Mouse (Mus musculus): ENCODE measurements at regions not wholly inside any gene's neighbourhood (a gene's known extent, or its start where the extent isn't known, plus 50 kb on each side); places are given as distances from the start of the nearest gene placed in this dataset.

DNA sequence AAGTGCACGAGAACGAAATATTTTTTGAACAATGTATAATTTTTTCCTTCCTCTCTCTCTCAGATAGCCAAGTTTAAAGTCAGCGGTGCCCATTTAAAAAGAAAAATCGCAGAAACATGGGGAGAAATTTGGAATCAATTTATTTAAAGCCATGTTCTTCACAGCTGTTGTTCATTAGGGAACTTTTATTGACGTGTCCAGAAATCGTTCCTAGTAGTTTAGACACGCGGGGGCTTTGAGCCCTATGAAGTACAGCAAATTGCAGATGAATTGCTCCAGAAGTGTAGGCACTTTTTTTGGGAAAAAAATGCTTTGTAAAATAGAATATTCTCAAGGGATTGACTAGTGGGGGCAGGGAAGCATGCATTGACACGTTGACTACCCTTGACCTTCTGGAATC, 182.8 kb downstream of the Rdh14 start:
- H3K4me2 ChIP-seq (ENCODE audit: low read length), result no peak overlapping the region

DNA sequence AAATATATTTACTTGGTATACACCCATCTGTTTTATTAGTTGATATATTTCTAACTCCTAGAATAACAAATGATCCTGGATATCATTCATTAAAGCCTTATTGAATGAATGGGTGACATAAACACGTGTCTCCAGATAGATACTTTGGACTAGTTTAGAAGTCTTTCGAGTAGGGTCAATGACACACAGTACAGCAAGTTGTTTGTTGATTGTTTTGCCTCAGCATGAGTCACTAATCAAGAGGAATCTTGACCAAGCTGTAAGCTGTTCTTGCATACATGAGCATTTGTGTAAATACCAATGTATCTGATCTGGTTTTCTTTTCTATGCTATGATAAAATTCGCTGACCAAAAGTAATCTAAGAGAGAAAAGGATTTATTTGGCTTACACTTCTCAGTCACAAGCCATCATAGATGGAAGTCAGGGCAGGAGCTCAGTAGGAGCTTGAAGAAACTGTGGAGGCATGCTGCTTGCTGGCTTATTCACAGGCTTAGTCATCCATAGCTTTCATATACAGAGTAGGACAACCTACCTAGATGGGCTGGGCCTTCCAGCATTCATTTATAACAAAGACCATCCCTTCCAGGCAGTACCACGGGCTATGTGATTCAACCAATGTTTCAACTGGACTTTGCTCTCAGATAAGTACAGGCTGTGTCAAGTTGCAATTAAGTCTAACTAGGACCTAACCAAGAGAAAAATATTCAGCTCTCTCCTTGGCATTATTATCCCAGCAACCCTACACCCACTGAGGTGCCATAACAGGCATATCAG, 192.5 kb downstream of the Rdh14 start:
- H3K4me1 ChIP-seq (ENCODE audit: control insufficient read depth in 2 of 2, insufficient read depth in 2 of 2, low read length in 2 of 2), result no peaks in the 10 kb centered on the region
- H3K4me2 ChIP-seq (ENCODE audit: low read length), result no peak overlapping the region
- H3K9ac ChIP-seq (ENCODE audit: low read length), result no peak overlapping the region
- H3K36me3 ChIP-seq (ENCODE audit: control insufficient read depth, insufficient read depth, low read length), result no peaks in the 10 kb centered on the region
- no peak for ATAC-seq (ENCODE audit: insufficient number of reproducible peaks, insufficient read depth, low FRiP score, low read depth)
- no peak overlapping the region for H3K27ac ChIP-seq (replicated peaks in 1 of 2; ENCODE audit: control insufficient read depth in 1 of 2, insufficient read depth in 1 of 2, low read depth in 2 of 2, low read length in 2 of 2)
- no peak overlapping the region for H3K4me3 ChIP-seq (ENCODE audit: control insufficient read depth in 1 of 2, insufficient read depth in 1 of 2, low read depth in 1 of 2, low read length in 2 of 2)
- 54% methylated on average over 4 of the region's 4 CpGs for WGBS
- no peaks in the 10 kb centered on the region for H3K9me3 ChIP-seq (ENCODE audit: control insufficient read depth, low read length)
- H3K27me3 ChIP-seq (ENCODE audit: control insufficient read depth, insufficient read depth, low read length), result no peaks in the 10 kb centered on the region

More for the DNA sequence above, 182.8 kb downstream of the Rdh14 start:
- Histone ChIP-seq H3K36me3 (ENCODE audit: control insufficient read depth, insufficient read depth, low read length) (no peaks in the 10 kb centered on the region), H3K4me3 (ENCODE audit: control insufficient read depth in 1 of 2, insufficient read depth in 1 of 2, low read depth in 1 of 2, low read length in 2 of 2) (no peak overlapping the region), H3K9ac (ENCODE audit: low read length) (no peak overlapping the region), H3K9me3 (ENCODE audit: control insufficient read depth, low read length) (no peaks in the 10 kb centered on the region), H3K4me1 (ENCODE audit: control insufficient read depth in 2 of 2, insufficient read depth in 2 of 2, low read length in 2 of 2) (no peaks in the 10 kb centered on the region), H3K27me3 (ENCODE audit: control insufficient read depth, insufficient read depth, low read length) (no peaks in the 10 kb centered on the region), H3K27ac (replicated peaks in 1 of 2; ENCODE audit: control insufficient read depth in 1 of 2, insufficient read depth in 1 of 2, low read depth in 2 of 2, low read length in 2 of 2) (no peak overlapping the region)
- 80% methylated on average over 9 of the region's 9 CpGs for WGBS
- no peak for ATAC-seq (ENCODE audit: insufficient number of reproducible peaks, insufficient read depth, low FRiP score, low read depth)

DNA sequence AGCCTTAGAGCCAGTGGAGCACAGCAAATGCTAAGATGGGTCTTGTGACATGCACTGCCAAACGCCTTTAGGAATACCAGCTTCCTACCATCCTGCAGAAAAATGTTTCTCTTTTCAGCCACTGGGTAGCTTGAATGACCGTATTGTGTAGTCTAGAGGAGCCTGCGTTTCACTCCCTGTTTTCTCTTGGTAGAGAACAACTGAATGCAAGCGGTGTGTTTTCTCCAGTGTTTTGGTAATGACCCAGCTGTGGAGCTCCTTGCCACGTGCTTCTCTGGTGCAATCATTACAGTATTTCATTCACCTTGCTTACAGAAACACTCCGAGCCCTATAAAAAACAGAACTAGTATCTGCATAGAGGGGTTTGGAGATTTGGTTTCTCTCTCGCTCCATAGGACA, 193.5 kb downstream of the Rdh14 start:
- H3K27me3 ChIP-seq (ENCODE audit: control insufficient read depth, insufficient read depth, low read length), result no peaks in the 10 kb centered on the region
- 66% methylated on average over 7 of the region's 7 CpGs for WGBS
- no peak overlapping the region for H3K4me2 ChIP-seq (ENCODE audit: low read length)
- H3K9ac ChIP-seq (ENCODE audit: low read length), result no peak overlapping the region
- ATAC-seq (ENCODE audit: insufficient number of reproducible peaks, insufficient read depth, low FRiP score, low read depth), result no peak
- H3K4me3 ChIP-seq (ENCODE audit: control insufficient read depth in 1 of 2, insufficient read depth in 1 of 2, low read depth in 1 of 2, low read length in 2 of 2), result no peak overlapping the region
- no peaks in the 10 kb centered on the region for H3K9me3 ChIP-seq (ENCODE audit: control insufficient read depth, low read length)
- no peaks in the 10 kb centered on the region for H3K36me3 ChIP-seq (ENCODE audit: control insufficient read depth, insufficient read depth, low read length)
- H3K27ac ChIP-seq (replicated peaks in 1 of 2; ENCODE audit: control insufficient read depth in 1 of 2, insufficient read depth in 1 of 2, low read depth in 2 of 2, low read length in 2 of 2), result no peak overlapping the region
- no peaks in the 10 kb centered on the region for H3K4me1 ChIP-seq (ENCODE audit: control insufficient read depth in 2 of 2, insufficient read depth in 2 of 2, low read length in 2 of 2)

DNA sequence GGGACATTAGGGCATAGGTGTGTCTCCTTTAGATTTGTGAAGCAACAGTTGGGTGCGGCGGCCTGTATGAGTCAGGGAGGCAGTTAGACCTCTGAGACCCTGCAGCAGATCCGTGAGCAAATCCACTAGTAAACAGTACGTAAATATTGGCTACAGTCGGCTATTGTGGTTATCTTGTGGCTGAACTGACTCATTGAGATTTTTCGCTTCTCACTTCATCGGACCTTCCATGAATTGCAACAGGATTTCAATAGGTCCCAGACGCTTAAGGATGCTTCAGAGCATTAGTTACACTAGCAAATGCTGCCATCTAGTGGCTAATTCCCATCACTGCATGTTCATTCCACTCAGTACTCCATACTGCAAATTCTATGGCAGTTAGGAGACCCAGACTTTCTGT, 199.0 kb downstream of the Rdh14 start:
- Histone ChIP-seq H3K4me2 (ENCODE audit: low read length) (no peak overlapping the region), H3K36me3 (ENCODE audit: control insufficient read depth, insufficient read depth, low read length) (no peaks in the 10 kb centered on the region), H3K4me3 (ENCODE audit: control insufficient read depth in 1 of 2, insufficient read depth in 1 of 2, low read depth in 1 of 2, low read length in 2 of 2) (no peak overlapping the region), H3K9ac (ENCODE audit: low read length) (no peak overlapping the region), H3K4me1 (ENCODE audit: control insufficient read depth in 2 of 2, insufficient read depth in 2 of 2, low read length in 2 of 2) (no peaks in the 10 kb centered on the region), H3K27ac (replicated peaks in 1 of 2; ENCODE audit: control insufficient read depth in 1 of 2, insufficient read depth in 1 of 2, low read depth in 2 of 2, low read length in 2 of 2) (no peak overlapping the region), H3K9me3 (ENCODE audit: control insufficient read depth, low read length) (no peaks in the 10 kb centered on the region), H3K27me3 (ENCODE audit: control insufficient read depth, insufficient read depth, low read length) (no peaks in the 10 kb centered on the region)
- ATAC-seq (ENCODE audit: insufficient number of reproducible peaks, insufficient read depth, low FRiP score, low read depth), result no peak
- WGBS, result 30% methylated on average over 8 of the region's 8 CpGs

DNA sequence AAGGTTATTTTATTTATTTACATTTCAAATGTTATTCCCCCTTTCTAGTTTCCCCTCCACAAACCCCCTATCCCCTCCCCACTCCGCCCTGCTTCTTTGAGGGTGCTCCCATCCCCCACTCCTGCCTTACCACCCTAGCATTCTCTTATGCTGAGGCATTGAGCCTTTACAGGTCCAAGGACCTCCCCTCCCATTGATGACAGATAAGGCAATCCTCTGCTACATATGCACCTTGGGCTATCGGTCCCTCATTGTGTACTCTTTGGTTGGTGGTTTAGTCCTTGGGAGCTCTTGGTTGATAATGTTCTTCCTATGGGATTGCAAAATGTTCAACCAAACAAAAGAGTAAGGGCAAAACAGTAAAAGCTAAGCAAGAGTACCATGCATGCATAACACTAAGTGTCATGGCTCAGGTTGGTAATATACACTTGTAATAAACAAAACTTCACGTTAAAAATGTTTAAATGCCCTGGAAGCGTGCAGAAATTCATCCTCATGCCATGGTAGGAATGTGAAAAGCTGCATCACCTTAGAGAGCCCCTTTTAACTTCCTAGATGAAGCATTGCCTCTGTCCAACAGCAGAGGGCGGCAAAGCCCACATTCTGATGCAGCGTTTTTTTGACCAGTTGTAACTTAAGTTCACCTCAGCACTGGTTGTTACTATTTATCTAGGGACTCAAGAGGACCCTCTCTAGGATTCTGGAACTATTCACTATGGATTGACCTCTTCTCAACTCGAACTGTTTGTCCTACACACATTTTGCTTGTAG, 207.6 kb downstream of the Rdh14 start:
- Histone ChIP-seq H3K27ac (replicated peaks in 1 of 2; ENCODE audit: control insufficient read depth in 1 of 2, insufficient read depth in 1 of 2, low read depth in 2 of 2, low read length in 2 of 2) (no peak overlapping the region), H3K4me2 (ENCODE audit: low read length) (no peak overlapping the region), H3K27me3 (ENCODE audit: control insufficient read depth, insufficient read depth, low read length) (no peaks in the 10 kb centered on the region), H3K9ac (ENCODE audit: low read length) (no peak overlapping the region), H3K4me1 (ENCODE audit: control insufficient read depth in 2 of 2, insufficient read depth in 2 of 2, low read length in 2 of 2) (no peaks in the 10 kb centered on the region), H3K36me3 (ENCODE audit: control insufficient read depth, insufficient read depth, low read length) (no peaks in the 10 kb centered on the region), H3K9me3 (ENCODE audit: control insufficient read depth, low read length) (no peaks in the 10 kb centered on the region), H3K4me3 (ENCODE audit: control insufficient read depth in 1 of 2, insufficient read depth in 1 of 2, low read depth in 1 of 2, low read length in 2 of 2) (no peak overlapping the region)
- WGBS, result 9% methylated on average over 7 of the region's 7 CpGs
- ATAC-seq (ENCODE audit: insufficient number of reproducible peaks, insufficient read depth, low FRiP score, low read depth), result no peak

DNA sequence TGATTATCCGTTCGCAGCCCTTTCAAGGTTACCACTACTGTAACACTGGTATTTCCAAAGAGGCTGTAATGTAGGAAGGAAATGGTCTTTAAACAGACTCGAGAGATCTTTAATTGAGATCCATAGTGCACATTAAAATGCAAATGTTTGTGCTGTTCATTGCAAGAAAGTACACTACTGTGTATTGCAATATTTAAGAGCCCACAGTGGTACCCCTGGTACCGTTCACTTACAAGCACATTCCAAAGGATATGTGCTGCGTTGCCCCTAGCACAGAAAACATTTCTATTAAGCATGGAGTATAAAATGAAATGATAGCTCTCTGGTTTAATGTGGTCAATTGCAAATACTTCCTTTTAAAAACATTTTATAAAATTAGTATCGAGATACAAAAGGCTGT, 209.5 kb downstream of the Rdh14 start:
- Histone ChIP-seq H3K9ac (ENCODE audit: low read length) (no peak overlapping the region), H3K4me1 (ENCODE audit: control insufficient read depth in 2 of 2, insufficient read depth in 2 of 2, low read length in 2 of 2) (no peaks in the 10 kb centered on the region), H3K27ac (replicated peaks in 1 of 2; ENCODE audit: control insufficient read depth in 1 of 2, insufficient read depth in 1 of 2, low read depth in 2 of 2, low read length in 2 of 2) (no peak overlapping the region), H3K4me3 (ENCODE audit: control insufficient read depth in 1 of 2, insufficient read depth in 1 of 2, low read depth in 1 of 2, low read length in 2 of 2) (no peak overlapping the region), H3K9me3 (ENCODE audit: control insufficient read depth, low read length) (no peaks in the 10 kb centered on the region), H3K36me3 (ENCODE audit: control insufficient read depth, insufficient read depth, low read length) (no peaks in the 10 kb centered on the region), H3K27me3 (ENCODE audit: control insufficient read depth, insufficient read depth, low read length) (no peaks in the 10 kb centered on the region), H3K4me2 (ENCODE audit: low read length) (no peak overlapping the region)
- ATAC-seq (ENCODE audit: insufficient number of reproducible peaks, insufficient read depth, low FRiP score, low read depth), result no peak
- 76% methylated on average over 6 of the region's 6 CpGs for WGBS

DNA sequence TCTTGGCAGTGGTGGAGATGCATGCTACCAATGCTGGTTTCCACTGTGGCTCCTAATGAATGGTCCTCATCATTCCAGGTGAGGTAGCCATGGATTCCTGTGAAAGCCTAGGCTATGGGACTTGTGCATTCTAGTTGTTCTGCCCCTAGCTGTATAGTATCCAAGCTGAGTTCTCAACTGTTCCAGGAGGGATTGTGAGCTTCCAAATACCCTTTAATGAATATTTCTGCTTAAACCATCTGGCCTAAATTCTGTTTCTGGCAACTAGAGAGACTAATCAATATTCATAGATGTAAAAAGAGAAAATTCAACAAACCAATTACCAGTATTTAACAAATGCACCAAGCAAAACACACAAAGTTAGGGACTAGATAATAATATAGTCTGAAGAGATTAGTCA, 227.7 kb downstream of the Rdh14 start:
- H3K36me3 ChIP-seq (ENCODE audit: control insufficient read depth, insufficient read depth, low read length), result no peaks in the 10 kb centered on the region
- no peaks in the 10 kb centered on the region for H3K4me1 ChIP-seq (ENCODE audit: control insufficient read depth in 2 of 2, insufficient read depth in 2 of 2, low read length in 2 of 2)
- no peak overlapping the region for H3K4me3 ChIP-seq (ENCODE audit: control insufficient read depth in 1 of 2, insufficient read depth in 1 of 2, low read depth in 1 of 2, low read length in 2 of 2)
- H3K9ac ChIP-seq (ENCODE audit: low read length), result no peak overlapping the region
- H3K4me2 ChIP-seq (ENCODE audit: low read length), result no peak overlapping the region
- no peak for ATAC-seq (ENCODE audit: insufficient number of reproducible peaks, insufficient read depth, low FRiP score, low read depth)
- no peaks in the 10 kb centered on the region for H3K27me3 ChIP-seq (ENCODE audit: control insufficient read depth, insufficient read depth, low read length)
- no peak overlapping the region for H3K27ac ChIP-seq (replicated peaks in 1 of 2; ENCODE audit: control insufficient read depth in 1 of 2, insufficient read depth in 1 of 2, low read depth in 2 of 2, low read length in 2 of 2)
- no peaks in the 10 kb centered on the region for H3K9me3 ChIP-seq (ENCODE audit: control insufficient read depth, low read length)
